Mouse (Mus musculus): ENCODE results near the gene Gm42417.
A peak's percentile ranks its signal among the peaks of the same experiment; 100 is the strongest.

Gm42417 gene

GRCm38 (mm10) chr1:36563632-36564031 lies 24.4 kb upstream of the Gm42417 start:
- no peak for DNase-seq

GRCm38 (mm10) chr1:36563197-36563596 lies 24.0 kb upstream of the Gm42417 start:
- DNase-seq: no peak

- no peak for DNase-seq
Observed at GRCm38 (mm10) chr1:36562388-36562787, 23.2 kb upstream of the Gm42417 start.

DNA sequence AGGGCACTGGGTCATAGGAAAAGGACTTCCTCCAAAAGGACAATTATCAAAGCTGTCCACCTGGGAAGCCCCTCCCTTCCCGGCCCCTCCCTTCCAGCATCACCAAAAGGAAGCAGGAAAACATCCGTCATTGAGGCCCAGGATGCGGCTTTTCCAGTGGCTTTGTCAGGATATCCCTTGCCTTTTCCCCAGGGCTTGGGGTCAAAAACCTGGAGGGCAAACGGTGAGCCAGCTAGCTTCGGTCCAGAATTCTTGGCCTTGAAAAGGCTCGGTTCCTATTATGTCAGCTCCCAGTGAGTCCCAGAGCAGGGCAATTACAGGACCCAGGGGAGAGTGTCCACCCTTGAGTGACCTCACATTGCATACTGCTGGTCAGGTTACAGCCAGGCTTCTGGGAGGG lies 21.7 kb upstream of the Gm42417 start:
- no peak for DNase-seq

DNA sequence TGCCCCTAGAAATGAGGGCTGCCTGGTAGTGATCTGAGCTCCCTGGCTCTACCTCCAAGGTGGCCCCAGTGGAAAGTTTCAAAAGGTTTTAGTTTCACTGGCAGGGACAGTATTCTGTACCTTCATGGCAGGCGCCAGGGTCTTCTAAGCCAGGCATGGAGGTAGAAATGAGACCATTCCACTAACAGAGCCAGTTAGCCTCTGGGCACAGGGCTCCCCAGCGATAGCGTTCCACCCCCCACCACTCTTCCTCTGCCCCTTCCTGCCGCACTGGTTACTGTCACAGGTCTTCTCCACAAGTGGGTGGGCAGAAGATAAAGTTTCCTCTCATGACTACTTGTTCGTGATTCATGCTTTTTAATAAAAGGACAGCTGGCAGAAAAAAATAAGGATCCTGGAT lies 20.7 kb upstream of the Gm42417 start:
- no peak for DNase-seq

DNA sequence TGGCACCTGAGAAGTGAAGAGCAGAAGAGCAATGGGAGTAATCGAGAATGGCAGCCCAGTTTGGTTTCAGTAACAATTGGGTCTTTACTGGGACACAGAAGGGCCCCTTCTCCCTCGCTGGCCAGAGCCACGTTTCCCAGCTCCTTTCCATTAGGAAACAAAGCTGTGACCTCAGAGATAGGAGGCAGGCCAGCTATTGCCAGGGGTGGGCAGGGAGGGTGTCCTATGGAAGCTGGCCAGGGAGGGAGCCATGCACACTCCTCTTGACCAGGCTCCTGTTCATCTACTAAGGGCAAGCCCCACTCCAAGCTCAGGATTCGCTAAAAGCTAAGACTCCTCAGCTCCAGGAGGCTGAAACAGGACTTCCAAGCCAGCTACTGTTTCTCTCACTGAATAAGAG lies 20.0 kb upstream of the Gm42417 start:
- no peak for DNase-seq

DNA sequence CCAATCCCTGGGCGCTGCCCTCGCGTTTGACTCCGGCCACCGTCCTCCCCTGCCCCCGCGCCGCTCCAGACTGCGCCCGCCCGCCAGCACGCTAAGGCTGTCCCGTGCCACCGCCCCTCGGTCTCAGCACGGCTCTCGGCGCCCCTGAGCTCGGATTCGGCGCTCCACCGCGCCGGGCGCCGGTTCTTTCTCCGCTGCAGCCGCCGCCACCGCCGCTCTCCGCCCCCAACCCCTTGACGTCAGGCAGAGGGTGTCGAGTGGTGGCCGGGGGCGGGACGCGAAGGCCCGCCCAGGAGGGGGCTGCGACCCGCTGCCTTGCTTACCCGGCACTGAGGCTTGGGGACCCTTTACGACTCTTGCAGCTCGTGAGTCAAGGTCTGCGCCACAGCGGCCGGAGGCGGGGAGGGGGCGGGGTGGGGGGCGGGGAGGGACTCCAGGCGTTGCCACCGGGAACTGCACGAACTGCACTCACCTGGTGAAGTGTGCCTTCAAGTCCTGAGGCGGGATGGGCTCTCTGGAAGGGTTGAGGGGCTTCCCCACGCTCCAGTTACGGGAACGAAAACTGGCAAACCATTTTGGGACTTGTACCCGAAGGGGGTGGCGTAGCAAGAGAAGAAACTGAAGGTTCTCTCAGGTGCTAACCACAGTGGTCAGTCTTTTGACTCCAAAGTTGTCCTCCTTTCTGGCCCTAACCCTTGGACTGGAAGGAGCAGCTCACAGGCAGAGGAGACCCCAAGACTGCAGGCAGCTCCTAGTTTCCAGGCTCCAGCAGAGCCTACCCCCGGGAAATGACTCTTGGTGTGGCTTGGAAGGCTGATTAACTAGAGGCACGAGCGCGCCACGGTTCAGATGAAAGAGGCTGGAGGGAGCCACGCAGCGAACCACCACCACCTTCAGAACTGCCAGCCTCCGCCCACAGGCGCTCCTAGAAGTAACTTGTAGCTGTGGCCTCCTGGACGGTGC lies 19.1 kb upstream of the Gm42417 start, which contains the start of gene Sema4c:
Gene Sema4c (minus strand): TSS at position 319 of the 963 bp plus-strand sequence.
- peak; percentile 79 for DNase-seq

GRCm38 (mm10) chr1:36557457-36558011 lies 18.3 kb upstream of the Gm42417 start:
- peak; percentile 53 for DNase-seq

- peak; percentile 94 for DNase-seq
Observed at GRCm38 (mm10) chr1:36556553-36557456, 17.6 kb upstream of the Gm42417 start.

- peak; percentile 30 for DNase-seq
Observed at GRCm38 (mm10) chr1:36555798-36556395, 16.7 kb upstream of the Gm42417 start.

DNA sequence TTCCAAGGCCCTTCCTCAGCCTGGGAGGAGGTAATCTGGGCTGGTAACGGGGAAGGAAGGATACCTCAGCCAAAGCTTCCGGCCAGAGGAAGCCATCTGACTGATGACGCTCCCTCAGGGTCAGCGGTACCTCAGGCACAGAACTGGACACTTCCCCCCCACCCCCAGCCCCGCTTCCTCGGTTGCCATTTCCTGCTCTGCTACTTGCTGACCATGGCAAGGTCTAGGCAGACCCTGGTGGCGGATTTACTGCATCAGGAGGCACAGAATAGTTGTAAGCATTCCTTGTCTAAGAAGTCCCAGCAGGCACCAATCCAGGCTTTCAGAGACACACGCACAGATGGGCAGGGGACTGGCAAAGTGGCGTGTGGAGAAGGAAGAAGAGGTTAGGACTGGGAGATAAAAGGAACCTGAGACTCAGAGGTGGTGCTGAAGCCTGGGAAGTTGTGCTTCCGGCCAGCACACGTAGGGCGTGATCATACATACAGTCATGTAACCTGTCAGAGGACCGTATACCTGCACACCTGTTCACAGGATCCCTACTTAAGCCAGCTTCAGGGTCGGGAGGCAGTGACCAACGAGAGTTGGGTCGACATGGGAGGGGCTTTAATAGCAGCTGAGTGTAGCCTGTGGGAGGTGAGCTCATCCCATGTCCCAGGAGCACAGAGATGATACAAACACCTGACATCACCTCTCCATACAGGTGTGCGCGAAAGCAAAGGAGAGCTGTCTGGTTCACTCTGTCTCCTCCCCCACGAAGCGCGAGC lies 15.6 kb upstream of the Gm42417 start:
- no peak for DNase-seq

GRCm38 (mm10) chr1:36552506-36552905 lies 13.3 kb upstream of the Gm42417 start:
- DNase-seq: no peak

- no peak for DNase-seq
Observed at GRCm38 (mm10) chr1:36551904-36552303, 12.7 kb upstream of the Gm42417 start.

DNA sequence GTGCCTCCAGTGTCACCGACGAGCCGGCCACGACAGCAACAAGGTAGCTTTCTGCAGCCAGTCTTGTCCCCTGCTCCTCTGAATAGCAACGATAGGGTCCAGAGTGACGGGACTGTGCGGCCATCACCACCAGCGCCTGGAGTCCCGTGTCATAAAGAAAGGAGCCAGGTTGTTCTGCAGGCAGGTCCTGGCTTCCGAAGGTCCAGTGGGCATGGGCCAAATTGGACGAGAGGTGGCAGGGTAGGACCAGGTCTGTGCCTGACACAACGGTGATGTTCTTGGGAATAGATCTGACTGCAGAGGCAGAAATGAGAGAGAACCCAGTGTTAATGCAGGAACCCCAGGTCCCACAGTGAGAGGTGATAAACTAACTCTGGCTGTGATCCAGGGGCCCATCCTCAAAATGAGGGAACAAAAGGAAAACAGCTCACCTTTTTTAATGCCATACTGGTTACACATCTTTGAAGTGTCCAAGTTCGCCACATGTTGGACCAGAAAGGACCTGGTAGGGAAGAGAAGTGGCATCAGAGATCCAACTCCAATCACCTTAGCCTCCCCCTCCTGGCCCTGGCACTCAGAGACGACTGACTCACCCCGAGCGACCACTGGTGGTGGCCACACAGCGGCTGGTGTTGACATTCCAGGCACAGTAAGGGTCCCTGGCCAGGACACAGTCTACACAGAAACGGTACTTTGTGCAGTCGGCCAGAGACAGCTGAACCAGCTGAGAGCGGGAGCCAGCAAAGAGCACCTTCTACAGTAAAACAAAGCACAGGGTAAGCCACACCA lies 11.0 kb upstream of the Gm42417 start:
- DNase-seq: no peak

- no peak for DNase-seq
Observed at GRCm38 (mm10) chr1:36549491-36549890, 10.3 kb upstream of the Gm42417 start.

- no peak for DNase-seq
Observed at GRCm38 (mm10) chr1:36548771-36549170, 9.5 kb upstream of the Gm42417 start.

- DNase-seq: no peak
Observed at GRCm38 (mm10) chr1:36547981-36548598, 8.9 kb upstream of the Gm42417 start.

- DNase-seq: peak; percentile 97
Observed at GRCm38 (mm10) chr1:36546888-36547471, 7.8 kb upstream of the Gm42417 start, which contains the start of gene Ankrd39. Gene Ankrd39, minus strand, starts transcription at chr1:36547445.

GRCm38 (mm10) chr1:36545845-36546600 lies 6.8 kb upstream of the Gm42417 start:
- peak; percentile 67 for DNase-seq
